ENCODE assay signal across 8 mouse cellular contexts in genomic region chr7:4788499-4789435, GRCm38 (mm10). TPM values are rescaled to one million over a fixed set of nuclear protein-coding genes. Genes with fewer than 3 reads are reported as not detected.
DNase-seq lines count a peak whose midpoint lies in the region; ATAC-seq and TF ChIP-seq lines count a peak whose summit lies in the region.

No protein-coding gene starts in this region.

- peak overlapping the region; percentile 92 for H3K4me2 ChIP-seq in embryonic facial prominence, embryonic 12.5 days (replicated peaks)
- peak overlapping the region; percentile 97 for H3K4me2 ChIP-seq in heart, embryonic 11.5 days
- peak overlapping the region; percentile 94 for H3K4me2 ChIP-seq in kidney, postnatal 0 days (ENCODE audit: low read length)
- H3K4me2 ChIP-seq in liver, embryonic 15.5 days, result peak overlapping the region; percentile 97
- peak overlapping the region; percentile 93 for H3K4me2 ChIP-seq in stomach, embryonic 16.5 days (ENCODE audit: low read depth, low read length)

- H3K9me3 ChIP-seq in embryonic facial prominence, embryonic 12.5 days, result no peaks in the 10 kb centered on the region
- H3K9me3 ChIP-seq in heart, embryonic 11.5 days (replicated peaks; ENCODE audit: control insufficient read depth, low read length), result no peaks in the 10 kb centered on the region
- no peaks in the 10 kb centered on the region for H3K9me3 ChIP-seq in kidney, postnatal 0 days (replicated peaks; ENCODE audit: low read length)
- H3K9me3 ChIP-seq in liver, embryonic 15.5 days (replicated peaks), result no peaks in the 10 kb centered on the region
- no peaks in the 10 kb centered on the region for H3K9me3 ChIP-seq in stomach, embryonic 16.5 days (replicated peaks; ENCODE audit: control insufficient read depth, low read length)

- H3K4me3 ChIP-seq in embryonic facial prominence, embryonic 12.5 days, result peak overlapping the region; percentile 52
- peak overlapping the region; percentile 65 for H3K4me3 ChIP-seq in heart, embryonic 11.5 days (ENCODE audit: low read depth, low read length)
- peak overlapping the region; percentile 57 for H3K4me3 ChIP-seq in kidney, postnatal 0 days (replicated peaks; ENCODE audit: low read depth, low read length)
- peak overlapping the region; percentile 76 for H3K4me3 ChIP-seq in liver, embryonic 15.5 days (replicated peaks)
- H3K4me3 ChIP-seq in stomach, embryonic 16.5 days (replicated peaks; ENCODE audit: low read length), result peak overlapping the region; percentile 72

- 2% methylated on average over 62 of the region's 64 CpGs for WGBS in embryonic facial prominence, embryonic 12.5 days
- 3% methylated on average over 51 of the region's 64 CpGs for WGBS in heart, embryonic 11.5 days (ENCODE audit: insufficient replicate concordance)
- 2% methylated on average over 64 of the region's 64 CpGs for WGBS in kidney, postnatal 0 days
- WGBS in liver, embryonic 15.5 days (ENCODE audit: insufficient replicate concordance), result 1% methylated on average over 64 of the region's 64 CpGs
- 2% methylated on average over 64 of the region's 64 CpGs for WGBS in stomach, embryonic 16.5 days

- peaks cover 6% of the 10 kb centered on the region for H3K4me1 ChIP-seq in embryonic facial prominence, embryonic 12.5 days
- H3K4me1 ChIP-seq in heart, embryonic 11.5 days (ENCODE audit: control insufficient read depth, insufficient read depth, low read length), result peaks cover 2% of the 10 kb centered on the region
- H3K4me1 ChIP-seq in kidney, postnatal 0 days (replicated peaks; ENCODE audit: insufficient read depth, low read length), result peaks cover 2% of the 10 kb centered on the region; the same call in 1 of the 2 replicates
- peaks cover 52% of the 10 kb centered on the region for H3K4me1 ChIP-seq in liver, embryonic 15.5 days (replicated peaks)
- H3K4me1 ChIP-seq in stomach, embryonic 16.5 days (ENCODE audit: control insufficient read depth, insufficient read depth, low read length), result peaks cover 8% of the 10 kb centered on the region

- 0 out of 2 replicates have a peak overlapping the region, but pooled peaks have one; percentile 57 for H3K27ac ChIP-seq in embryonic facial prominence, embryonic 12.5 days
- peak overlapping the region; percentile 30; the same call in 1 of the 2 replicates for H3K27ac ChIP-seq in heart, embryonic 11.5 days (ENCODE audit: low read depth, low read length)
- H3K27ac ChIP-seq in kidney, postnatal 0 days, result peak overlapping the region; percentile 87
- peak overlapping the region; percentile 74 for H3K27ac ChIP-seq in liver, embryonic 15.5 days (replicated peaks)
- peak overlapping the region; percentile 89 for H3K27ac ChIP-seq in stomach, embryonic 16.5 days (ENCODE audit: low read length)

- peak overlapping the region; percentile 74 for H3K9ac ChIP-seq in embryonic facial prominence, embryonic 12.5 days
- peak overlapping the region; percentile 92 for H3K9ac ChIP-seq in heart, embryonic 11.5 days (ENCODE audit: low read depth, low read length)
- peak overlapping the region; percentile 81 for H3K9ac ChIP-seq in kidney, postnatal 0 days (ENCODE audit: low read depth, low read length)
- H3K9ac ChIP-seq in liver, embryonic 15.5 days, result peak overlapping the region; percentile 81
- H3K9ac ChIP-seq in stomach, embryonic 16.5 days (ENCODE audit: low read length), result peak overlapping the region; percentile 84

- peak; percentile 44; the same call in 1 of the 2 replicates for TF ChIP-seq CTCF in kidney, postnatal 0 days (IDR thresholded peaks at IDR 0.05; ENCODE audit: low read depth)

- peaks cover 4% of the 10 kb centered on the region; the same call in 1 of the 2 replicates for H3K27me3 ChIP-seq in embryonic facial prominence, embryonic 12.5 days
- H3K27me3 ChIP-seq in heart, embryonic 11.5 days (ENCODE audit: control insufficient read depth, insufficient read depth, low read length), result peaks cover 7% of the 10 kb centered on the region; the same call in 1 of the 2 replicates
- no peaks in the 10 kb centered on the region for H3K27me3 ChIP-seq in kidney, postnatal 0 days (ENCODE audit: insufficient read depth, low read length)
- H3K27me3 ChIP-seq in liver, embryonic 15.5 days, result no peaks in the 10 kb centered on the region
- no peaks in the 10 kb centered on the region for H3K27me3 ChIP-seq in stomach, embryonic 16.5 days (ENCODE audit: control insufficient read depth, insufficient read depth, low read length)

- DNase-seq in 416B (ENCODE audit: low read depth), result peak; percentile 84
- peak; percentile 88 for DNase-seq in adrenal gland, adult 2 months
- DNase-seq in kidney, postnatal 0 days (ENCODE audit: low spot score), result peak; percentile 74
- peak; percentile 81 for DNase-seq in neural tube, embryonic 10.5 days (ENCODE audit: extremely low spot score, low spot score)

- peaks cover 2% of the 10 kb centered on the region for H3K36me3 ChIP-seq in embryonic facial prominence, embryonic 12.5 days
- H3K36me3 ChIP-seq in heart, embryonic 11.5 days (ENCODE audit: control insufficient read depth, insufficient read depth, low read length), result peaks cover 2% of the 10 kb centered on the region; the same call in 1 of the 2 replicates
- H3K36me3 ChIP-seq in kidney, postnatal 0 days (ENCODE audit: insufficient read depth, low read length), result peaks cover 2% of the 10 kb centered on the region; the same call in 1 of the 2 replicates
- H3K36me3 ChIP-seq in liver, embryonic 15.5 days (replicated peaks), result peaks cover 13% of the 10 kb centered on the region
- H3K36me3 ChIP-seq in stomach, embryonic 16.5 days (ENCODE audit: control insufficient read depth, insufficient read depth, low read length), result no peaks in the 10 kb centered on the region

- 0 out of 2 replicates have a peak, but pooled peaks have one; percentile 48 for ATAC-seq in embryonic facial prominence, embryonic 12.5 days (ENCODE audit: insufficient number of reproducible peaks, insufficient read depth, low FRiP score, low TSS enrichment)
- peak; percentile 60 for ATAC-seq in heart, embryonic 11.5 days (replicated peaks; ENCODE audit: insufficient number of reproducible peaks, low FRiP score, low TSS enrichment)
- ATAC-seq in kidney, postnatal 0 days (replicated peaks; ENCODE audit: low FRiP score, low read depth), result peak; percentile 60
- ATAC-seq in liver, embryonic 15.5 days (ENCODE audit: insufficient read depth), result peak; percentile 46
- peak; percentile 26; the same call in 1 of the 2 replicates for ATAC-seq in stomach, embryonic 16.5 days (ENCODE audit: insufficient read depth, low FRiP score)

RNA-seq across cellular contexts. Expression of gene Tmem238, which starts 0.7 kb away (rescaled TPM):
- total RNA-seq in adrenal gland, adult 2 months (2021), result 10 to 100 TPM; 10.2 to 10.8 TPM
- polyA plus RNA-seq in adrenal gland, adult 2 months (2012; rRNA removed), result 144 and 180 TPM in 2 replicates
- 5.8 and 6.2 TPM in 2 replicates for polyA plus RNA-seq in embryonic facial prominence, embryonic 12.5 days (2016; fragmentation: Nextera tagmentation; extraction: Ambion mirVana)
- 2.2 and 2.4 TPM in 2 replicates for polyA plus RNA-seq in heart, embryonic 11.5 days (2014; fragmentation: Nextera tagmentation; extraction: Ambion mirVana)
- 35.9 and 40.4 TPM in 2 replicates for polyA plus RNA-seq in kidney, postnatal 0 days (2015; fragmentation: Nextera tagmentation; extraction: Ambion mirVana)
- 9.5 and 10.3 TPM in 2 replicates for polyA plus RNA-seq in liver, embryonic 15.5 days (2015; fragmentation: Nextera tagmentation; extraction: Ambion mirVana)
- 21.2 and 21.7 TPM in 2 replicates for polyA plus RNA-seq in stomach, embryonic 16.5 days (2015; fragmentation: Nextera tagmentation; extraction: Ambion mirVana)

RNA-seq across cellular contexts. Expression of gene Rpl28, which starts 3.9 kb away (rescaled TPM):
- 1,000 to 10,000 TPM in 1 of 2 experiments, 100 to 1,000 TPM in 1; 958 to 1,234 TPM for total RNA-seq in adrenal gland, adult 2 months (2021)
- polyA plus RNA-seq in adrenal gland, adult 2 months (2012; rRNA removed), result 237 and 255 TPM in 2 replicates
- polyA plus RNA-seq in embryonic facial prominence, embryonic 12.5 days (2016; fragmentation: Nextera tagmentation; extraction: Ambion mirVana), result 388 and 404 TPM in 2 replicates
- polyA plus RNA-seq in heart, embryonic 11.5 days (2014; fragmentation: Nextera tagmentation; extraction: Ambion mirVana), result 143 and 156 TPM in 2 replicates
- polyA plus RNA-seq in kidney, postnatal 0 days (2015; fragmentation: Nextera tagmentation; extraction: Ambion mirVana), result 453 and 480 TPM in 2 replicates
- 169 and 173 TPM in 2 replicates for polyA plus RNA-seq in liver, embryonic 15.5 days (2015; fragmentation: Nextera tagmentation; extraction: Ambion mirVana)
- 255 and 322 TPM in 2 replicates for polyA plus RNA-seq in stomach, embryonic 16.5 days (2015; fragmentation: Nextera tagmentation; extraction: Ambion mirVana)

RNA-seq across cellular contexts. Expression of gene Tmem190, which starts 6.0 kb away (rescaled TPM):
- not detected for total RNA-seq in adrenal gland, adult 2 months (2021)
- not detected in 2 replicates for polyA plus RNA-seq in adrenal gland, adult 2 months (2012; rRNA removed)
- not detected in 2 replicates for polyA plus RNA-seq in embryonic facial prominence, embryonic 12.5 days (2016; fragmentation: Nextera tagmentation; extraction: Ambion mirVana)
- polyA plus RNA-seq in heart, embryonic 11.5 days (2014; fragmentation: Nextera tagmentation; extraction: Ambion mirVana), result not detected in 2 replicates
- polyA plus RNA-seq in kidney, postnatal 0 days (2015; fragmentation: Nextera tagmentation; extraction: Ambion mirVana), result 0.70 TPM in 1 of 2 replicates, not detected in the other
- polyA plus RNA-seq in liver, embryonic 15.5 days (2015; fragmentation: Nextera tagmentation; extraction: Ambion mirVana), result 0.21 TPM in 1 of 2 replicates, not detected in the other
- polyA plus RNA-seq in stomach, embryonic 16.5 days (2015; fragmentation: Nextera tagmentation; extraction: Ambion mirVana), result 0.72 and 0.79 TPM in 2 replicates

RNA-seq across cellular contexts. Expression of gene Il11, which starts 6.1 kb away (rescaled TPM):
- under 1 TPM in 1 of 2 experiments, not detected in 1; 0.48 TPM for total RNA-seq in adrenal gland, adult 2 months (2021)
- 0.54 and 0.71 TPM in 2 replicates for polyA plus RNA-seq in adrenal gland, adult 2 months (2012; rRNA removed)
- 0.10 TPM in 1 of 2 replicates, not detected in the other for polyA plus RNA-seq in embryonic facial prominence, embryonic 12.5 days (2016; fragmentation: Nextera tagmentation; extraction: Ambion mirVana)
- polyA plus RNA-seq in heart, embryonic 11.5 days (2014; fragmentation: Nextera tagmentation; extraction: Ambion mirVana), result not detected in 2 replicates
- 0.14 and 0.20 TPM in 2 replicates for polyA plus RNA-seq in kidney, postnatal 0 days (2015; fragmentation: Nextera tagmentation; extraction: Ambion mirVana)
- 0.06 TPM in 1 of 2 replicates, not detected in the other for polyA plus RNA-seq in liver, embryonic 15.5 days (2015; fragmentation: Nextera tagmentation; extraction: Ambion mirVana)
- polyA plus RNA-seq in stomach, embryonic 16.5 days (2015; fragmentation: Nextera tagmentation; extraction: Ambion mirVana), result 0.22 and 0.26 TPM in 2 replicates

RNA-seq across cellular contexts. Expression of gene Fam71e2, which starts 17.7 kb away (rescaled TPM):
- total RNA-seq in adrenal gland, adult 2 months (2021), result not detected
- polyA plus RNA-seq in adrenal gland, adult 2 months (2012; rRNA removed), result not detected in 2 replicates
- polyA plus RNA-seq in embryonic facial prominence, embryonic 12.5 days (2016; fragmentation: Nextera tagmentation; extraction: Ambion mirVana), result not detected in 2 replicates
- not detected in 2 replicates for polyA plus RNA-seq in heart, embryonic 11.5 days (2014; fragmentation: Nextera tagmentation; extraction: Ambion mirVana)
- polyA plus RNA-seq in kidney, postnatal 0 days (2015; fragmentation: Nextera tagmentation; extraction: Ambion mirVana), result not detected in 2 replicates
- polyA plus RNA-seq in liver, embryonic 15.5 days (2015; fragmentation: Nextera tagmentation; extraction: Ambion mirVana), result not detected in 2 replicates
- polyA plus RNA-seq in stomach, embryonic 16.5 days (2015; fragmentation: Nextera tagmentation; extraction: Ambion mirVana), result not detected in 2 replicates

Comparison
In these comparisons a context has a peak if more than half of its experiments do, and no peak if none do; other contexts are left out.
1. Peak in every context shown above with its lines: DNase-seq, ATAC-seq, H3K4me3 ChIP-seq and H3K27ac ChIP-seq.
2. H3K27ac ChIP-seq: peak in every context shown above with its lines; median percentile 89 in stomach, embryonic 16.5 days; 87 in kidney, postnatal 0 days; 74 in liver, embryonic 15.5 days; 57 in embryonic facial prominence, embryonic 12.5 days; 30 in heart, embryonic 11.5 days.